Mouse (Mus musculus): ENCODE measurements around the gene Tekt2.

The Tekt2 gene

GRCm38 (mm10) chr4:126325281-126325861 is at the start of gene Tekt2:
Tekt2 (minus strand) TSS chr4:126325688.
- no peak for DNase-seq (ENCODE audit: low read depth, low spot score)

- DNase-seq (ENCODE audit: low read depth, low spot score) = no peak
Observed at GRCm38 (mm10) chr4:126371497-126371896, 46.0 kb upstream of the Tekt2 start.

- DNase-seq (ENCODE audit: low read depth, low spot score) = no peak
Observed at GRCm38 (mm10) chr4:126360069-126360468, 34.6 kb upstream of the Tekt2 start.

DNA sequence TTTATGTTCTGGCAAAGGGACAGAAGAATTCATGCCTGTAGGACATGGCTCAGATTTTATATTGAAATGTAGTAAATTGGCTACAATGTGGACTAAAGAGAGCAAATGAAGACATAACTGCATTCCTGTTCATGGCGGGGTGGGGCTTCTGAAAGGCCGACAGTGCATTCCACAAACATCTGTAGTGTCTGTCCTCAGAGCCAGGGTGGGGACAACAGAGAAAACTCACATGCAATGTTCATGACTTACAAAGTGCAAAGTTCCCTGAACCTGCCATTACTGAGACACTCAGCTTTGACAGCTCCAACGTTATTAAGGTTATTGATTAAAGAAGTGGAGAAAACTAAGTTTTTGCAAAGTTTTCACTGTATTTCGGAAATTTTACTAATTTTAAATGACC is 18.0 kb upstream of the Tekt2 start:
- no peak for DNase-seq (ENCODE audit: low read depth, low spot score)

- no peak for DNase-seq (ENCODE audit: low read depth, low spot score)
Observed at GRCm38 (mm10) chr4:126339461-126339860, 14.0 kb upstream of the Tekt2 start.

- no peak for DNase-seq (ENCODE audit: low read depth, low spot score)
Observed at GRCm38 (mm10) chr4:126332358-126332757, 6.9 kb upstream of the Tekt2 start.

- no peak for DNase-seq (ENCODE audit: low read depth, low spot score)
Observed at GRCm38 (mm10) chr4:126331751-126332150, 6.3 kb upstream of the Tekt2 start.

DNA sequence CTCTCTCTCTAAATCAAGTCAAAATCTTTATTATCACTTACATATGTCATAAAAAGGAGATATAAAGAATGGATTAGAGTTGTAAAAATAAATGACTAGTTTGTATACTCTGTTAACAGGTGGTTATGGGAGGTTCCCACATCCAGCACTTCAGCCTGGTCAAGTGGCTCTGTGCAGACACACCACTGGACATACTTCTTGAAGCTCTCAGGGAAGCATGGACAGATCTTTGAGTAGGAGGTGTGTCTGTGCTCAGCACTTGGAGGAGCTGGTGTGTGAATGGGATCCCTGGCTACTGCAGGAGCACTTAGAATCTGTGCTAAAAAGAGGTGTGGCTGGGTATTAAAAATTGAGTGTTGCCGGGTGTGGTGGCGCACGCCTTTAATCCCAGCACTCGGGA is 4.8 kb upstream of the Tekt2 start:
- no peak for DNase-seq (ENCODE audit: low read depth, low spot score)

GRCm38 (mm10) chr4:126326036-126326435 is 548 bp upstream of the Tekt2 start:
- DNase-seq (ENCODE audit: low read depth, low spot score) = no peak

GRCm38 (mm10) chr4:126324861-126325260 is 627 bp downstream of the Tekt2 start:
- no peak for DNase-seq (ENCODE audit: low read depth, low spot score)

- no peak for DNase-seq (ENCODE audit: low read depth, low spot score)
Observed at GRCm38 (mm10) chr4:126322646-126323045, 2.8 kb downstream of the Tekt2 start.

DNA sequence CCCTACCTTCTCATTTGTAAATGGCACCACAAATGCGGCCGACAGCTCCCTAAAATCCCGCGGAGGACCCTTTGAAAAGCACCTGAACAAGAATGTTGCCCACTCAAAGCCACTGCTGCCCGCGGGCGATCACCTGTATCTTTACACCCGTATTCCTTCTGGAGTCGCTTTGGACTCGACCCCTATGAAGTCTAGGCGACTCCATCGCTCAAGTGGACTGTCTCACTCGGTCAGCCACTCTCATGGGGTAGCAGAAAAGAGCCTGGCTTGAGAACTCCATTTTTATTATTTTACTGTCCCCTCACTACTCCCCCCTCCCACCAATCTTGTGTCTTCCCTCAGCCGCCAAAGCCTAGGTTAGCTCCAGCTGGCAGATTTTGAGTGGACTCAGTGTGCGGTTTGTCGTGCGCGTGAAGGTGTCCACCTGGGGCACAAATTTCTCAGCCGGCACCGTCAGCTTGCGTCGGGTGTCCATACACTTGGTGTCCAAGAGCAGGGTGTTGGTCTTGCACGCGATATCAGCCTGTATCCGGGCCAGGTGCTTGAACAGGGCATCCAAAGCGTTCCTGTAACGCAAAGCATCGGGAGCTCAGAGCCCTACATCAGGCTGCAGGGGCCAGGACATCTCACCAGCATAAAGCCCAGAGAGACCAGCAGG is 3.5 kb downstream of the Tekt2 start:
- no peak for DNase-seq (ENCODE audit: low read depth, low spot score)

GRCm38 (mm10) chr4:126321111-126321853 is 4.2 kb downstream of the Tekt2 start, which contains the start of gene Adprhl2:
Adprhl2 (minus strand) TSS chr4:126321703.
- DNase-seq (ENCODE audit: low read depth, low spot score) = peak; percentile 97

DNA sequence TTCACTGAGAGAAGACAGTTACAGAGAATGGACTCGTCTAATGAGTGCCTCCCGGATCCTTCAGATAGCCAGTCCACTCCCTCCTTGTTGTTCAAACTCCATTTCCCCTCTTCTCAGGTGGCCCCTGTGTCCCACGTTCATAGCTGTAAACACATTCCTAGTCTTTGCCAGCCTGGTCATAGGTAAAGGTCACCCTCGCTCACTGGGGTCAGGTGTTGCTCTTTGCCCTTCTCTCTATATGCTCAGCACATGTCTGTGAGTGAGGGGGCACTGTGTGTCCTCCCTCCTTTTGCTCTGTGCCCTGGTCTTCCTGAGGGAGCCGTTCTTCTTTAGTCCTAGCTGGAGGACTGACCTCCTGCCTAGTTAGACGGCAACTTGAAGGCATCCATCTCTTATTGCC is 5.7 kb downstream of the Tekt2 start:
- DNase-seq (ENCODE audit: low read depth, low spot score) = no peak

DNA sequence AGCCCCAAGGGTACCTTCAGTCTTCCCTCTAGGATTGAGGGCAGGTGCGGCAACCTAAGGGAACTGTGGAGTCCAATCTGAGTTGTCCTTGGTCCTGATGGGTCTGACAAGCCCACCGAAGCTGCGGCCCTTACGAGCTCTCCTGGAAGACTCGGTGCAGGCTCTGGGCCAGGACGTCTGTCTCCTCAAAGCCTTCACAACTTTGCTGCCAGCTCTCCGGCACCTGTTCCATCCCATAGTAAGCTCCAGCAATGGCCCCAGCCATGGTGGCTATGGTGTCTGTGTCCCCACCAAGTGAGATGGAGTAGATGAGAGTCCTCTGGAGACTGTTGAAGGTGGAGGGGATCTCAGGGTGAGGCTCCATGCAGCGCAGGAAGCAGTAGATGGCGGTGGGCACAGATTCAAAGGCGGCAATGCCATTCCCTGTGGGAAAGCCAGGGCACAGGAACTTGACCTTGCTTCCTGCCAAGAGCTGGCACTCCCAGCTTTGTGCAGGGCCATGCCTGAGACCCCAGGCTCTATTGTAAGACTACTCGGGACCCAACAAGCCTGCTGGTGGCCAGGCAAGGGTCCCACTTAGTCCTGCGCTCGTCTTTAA is 8.9 kb downstream of the Tekt2 start:
- no peak for DNase-seq (ENCODE audit: low read depth, low spot score)

- DNase-seq (ENCODE audit: low read depth, low spot score) = no peak
Observed at GRCm38 (mm10) chr4:126315931-126316330, 9.6 kb downstream of the Tekt2 start.

DNA sequence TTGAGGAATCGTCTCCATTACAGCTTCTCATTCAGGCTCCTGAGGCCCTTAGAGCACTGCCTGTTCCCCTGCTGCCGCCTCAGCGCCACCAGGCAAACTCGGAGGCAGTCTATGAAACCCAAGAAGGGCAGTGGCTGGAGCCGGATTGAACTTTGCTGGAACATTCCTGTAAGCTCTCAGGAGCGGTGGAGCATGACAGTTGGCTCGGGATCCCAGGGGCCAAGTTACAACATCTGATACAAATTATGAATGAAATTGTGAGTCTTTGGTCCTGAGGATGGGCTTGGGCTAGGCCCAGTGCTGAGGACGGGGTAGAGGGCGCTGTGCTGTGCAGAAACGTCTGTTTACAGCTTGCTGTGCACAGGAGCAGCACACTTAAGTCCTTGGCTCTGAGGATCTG is 11.1 kb downstream of the Tekt2 start:
- peak; percentile 22 for DNase-seq (ENCODE audit: low read depth, low spot score)

GRCm38 (mm10) chr4:126313202-126313601 is 12.3 kb downstream of the Tekt2 start:
- DNase-seq (ENCODE audit: low read depth, low spot score) = no peak

- no peak for DNase-seq (ENCODE audit: low read depth, low spot score)
Observed at GRCm38 (mm10) chr4:126311566-126312200, 13.8 kb downstream of the Tekt2 start.

GRCm38 (mm10) chr4:126310344-126310743 is 15.1 kb downstream of the Tekt2 start:
- no peak for DNase-seq (ENCODE audit: low read depth, low spot score)

GRCm38 (mm10) chr4:126309922-126310309 is 15.6 kb downstream of the Tekt2 start:
- peak; percentile 86 for DNase-seq (ENCODE audit: low read depth, low spot score)

Measured in embryo, embryonic 11.5 days (tissue).